ENCODE assay signal across 8 mouse cellular contexts in the genomic region with DNA sequence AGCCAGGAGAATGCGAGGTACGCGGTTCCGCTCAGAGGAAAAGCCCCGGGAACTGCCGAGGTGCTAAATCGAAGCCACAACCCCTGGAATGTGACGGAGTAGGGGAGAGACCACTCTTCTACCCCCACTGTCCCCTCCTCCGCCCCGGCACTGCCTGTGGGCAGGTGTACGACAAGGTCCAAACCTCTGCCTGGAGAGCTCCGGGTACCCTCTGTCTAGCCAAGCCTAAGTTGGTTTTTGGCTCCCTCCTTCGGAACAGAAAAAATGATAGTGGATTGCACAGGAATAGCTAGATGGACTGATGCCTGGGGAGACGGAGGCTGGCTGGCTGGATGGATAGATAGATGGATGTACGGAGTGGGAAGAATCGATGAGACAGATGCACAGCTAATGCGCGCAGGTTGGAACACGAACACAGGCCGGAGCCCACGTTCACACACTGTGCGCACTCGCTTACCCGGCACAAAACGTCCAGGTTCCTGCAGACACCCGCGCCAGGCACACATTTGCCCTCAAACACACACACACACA. TPM values are rescaled to one million over a fixed set of nuclear protein-coding genes. Genes with fewer than 3 reads are reported as not detected.
DNase-seq lines count a peak whose midpoint lies in the region; ATAC-seq and TF ChIP-seq lines count a peak whose summit lies in the region.

No protein-coding gene starts in this region.

- peak; percentile 72 for TF ChIP-seq CTCF in stomach, postnatal 0 days (IDR thresholded peaks at IDR 0.05; ENCODE audit: low read depth)

- H3K27me3 ChIP-seq in heart, embryonic 11.5 days (ENCODE audit: control insufficient read depth, insufficient read depth, low read length) = no peaks in the 10 kb centered on the region; the same call in 1 of the 2 replicates
- peaks cover 10% of the 10 kb centered on the region; the same call in 1 of the 2 replicates for H3K27me3 ChIP-seq in kidney, embryonic 14.5 days (ENCODE audit: control insufficient read depth, insufficient read depth, low read length)
- peaks cover 9% of the 10 kb centered on the region; the same call in 1 of the 2 replicates for H3K27me3 ChIP-seq in limb, embryonic 12.5 days
- H3K27me3 ChIP-seq in midbrain, embryonic 14.5 days (ENCODE audit: control insufficient read depth, insufficient read depth, low read length) = no peaks in the 10 kb centered on the region
- no peaks in the 10 kb centered on the region for H3K27me3 ChIP-seq in stomach, postnatal 0 days (ENCODE audit: control insufficient read depth, insufficient read depth, low read length)

- H3K36me3 ChIP-seq in heart, embryonic 11.5 days (ENCODE audit: control insufficient read depth, insufficient read depth, low read length) = no peaks in the 10 kb centered on the region
- H3K36me3 ChIP-seq in kidney, embryonic 14.5 days (ENCODE audit: control insufficient read depth, insufficient read depth, low read length) = 0 out of 2 replicates have a peak, but pooled peaks cover 3% of the 10 kb centered on the region
- peaks cover 26% of the 10 kb centered on the region for H3K36me3 ChIP-seq in limb, embryonic 12.5 days
- H3K36me3 ChIP-seq in midbrain, embryonic 14.5 days (ENCODE audit: control insufficient read depth, insufficient read depth, low read length) = no peaks in the 10 kb centered on the region; the same call in 1 of the 2 replicates
- no peaks in the 10 kb centered on the region for H3K36me3 ChIP-seq in stomach, postnatal 0 days (ENCODE audit: control insufficient read depth, insufficient read depth, low read length)

- H3K4me2 ChIP-seq in heart, embryonic 11.5 days = peak overlapping the region; percentile 97
- peak overlapping the region; percentile 96 for H3K4me2 ChIP-seq in kidney, embryonic 14.5 days (replicated peaks; ENCODE audit: low read depth, low read length)
- peak overlapping the region; percentile 81 for H3K4me2 ChIP-seq in limb, embryonic 12.5 days
- H3K4me2 ChIP-seq in midbrain, embryonic 14.5 days (ENCODE audit: low read length) = peak overlapping the region; percentile 69
- H3K4me2 ChIP-seq in stomach, postnatal 0 days (replicated peaks; ENCODE audit: low read depth) = peak overlapping the region; percentile 91

- peak overlapping the region; percentile 64 for H3K4me3 ChIP-seq in heart, embryonic 11.5 days (ENCODE audit: low read depth, low read length)
- H3K4me3 ChIP-seq in kidney, embryonic 14.5 days (ENCODE audit: low read length) = peak overlapping the region; percentile 71
- peak overlapping the region; percentile 62 for H3K4me3 ChIP-seq in limb, embryonic 12.5 days (replicated peaks)
- peak overlapping the region; percentile 62 for H3K4me3 ChIP-seq in midbrain, embryonic 14.5 days (replicated peaks; ENCODE audit: low read depth, low read length)
- peak overlapping the region; percentile 59 for H3K4me3 ChIP-seq in stomach, postnatal 0 days (ENCODE audit: low read depth, low read length)

- no peaks in the 10 kb centered on the region for H3K9me3 ChIP-seq in heart, embryonic 11.5 days (replicated peaks; ENCODE audit: control insufficient read depth, low read length)
- no peaks in the 10 kb centered on the region for H3K9me3 ChIP-seq in kidney, embryonic 14.5 days (ENCODE audit: control insufficient read depth, low read length)
- no peaks in the 10 kb centered on the region for H3K9me3 ChIP-seq in limb, embryonic 12.5 days
- no peaks in the 10 kb centered on the region for H3K9me3 ChIP-seq in midbrain, embryonic 14.5 days (ENCODE audit: control insufficient read depth, low read length)
- no peaks in the 10 kb centered on the region for H3K9me3 ChIP-seq in stomach, postnatal 0 days (ENCODE audit: control insufficient read depth, low read length)

- ATAC-seq in heart, embryonic 11.5 days (replicated peaks; ENCODE audit: insufficient number of reproducible peaks, low FRiP score, low TSS enrichment) = no peak
- peak; percentile 2; the same call in 1 of the 2 replicates for ATAC-seq in kidney, embryonic 14.5 days (ENCODE audit: low FRiP score, low TSS enrichment)
- no peak for ATAC-seq in limb, embryonic 12.5 days (ENCODE audit: insufficient number of reproducible peaks, insufficient read depth, low FRiP score, low TSS enrichment, low read depth)
- peak; percentile 38 for ATAC-seq in midbrain, embryonic 14.5 days (ENCODE audit: low FRiP score, low TSS enrichment)
- no peak for ATAC-seq in stomach, postnatal 0 days (ENCODE audit: low FRiP score, low TSS enrichment)

- no peaks in the 10 kb centered on the region for H3K4me1 ChIP-seq in heart, embryonic 11.5 days (ENCODE audit: control insufficient read depth, insufficient read depth, low read length)
- peaks cover 13% of the 10 kb centered on the region; the same call in 1 of the 2 replicates for H3K4me1 ChIP-seq in kidney, embryonic 14.5 days (ENCODE audit: control insufficient read depth, insufficient read depth, low read length)
- H3K4me1 ChIP-seq in limb, embryonic 12.5 days (replicated peaks) = peaks cover 48% of the 10 kb centered on the region
- peaks cover 24% of the 10 kb centered on the region for H3K4me1 ChIP-seq in midbrain, embryonic 14.5 days (ENCODE audit: control insufficient read depth, insufficient read depth, low read length)
- H3K4me1 ChIP-seq in stomach, postnatal 0 days (replicated peaks; ENCODE audit: control insufficient read depth, insufficient read depth) = 0 out of 2 replicates have a peak, but pooled peaks cover 3% of the 10 kb centered on the region

- peak; percentile 86 for DNase-seq in Muller cell, postnatal 12 days (ENCODE audit: inconsistent ontology term)
- DNase-seq in embryo, embryonic 10.5 days (ENCODE audit: low spot score) = peak; percentile 75
- peak; percentile 85 for DNase-seq in midbrain, embryonic 14.5 days
- peak; percentile 47 for DNase-seq in stomach, postnatal 0 days (ENCODE audit: low spot score)
- DNase-seq in spleen, postnatal 36 days (ENCODE audit: low spot score in 2 of 2) = no peak

- peak overlapping the region; percentile 71 for H3K9ac ChIP-seq in heart, embryonic 11.5 days (ENCODE audit: low read depth, low read length)
- peak overlapping the region; percentile 64 for H3K9ac ChIP-seq in kidney, embryonic 14.5 days (ENCODE audit: low read depth, low read length)
- peak overlapping the region; percentile 72 for H3K9ac ChIP-seq in limb, embryonic 12.5 days (replicated peaks)
- peak overlapping the region; percentile 64 for H3K9ac ChIP-seq in midbrain, embryonic 14.5 days (replicated peaks; ENCODE audit: low read length)
- peak overlapping the region; percentile 63 for H3K9ac ChIP-seq in stomach, postnatal 0 days (ENCODE audit: low read length)

- no peak for TF ChIP-seq EP300 in stomach, postnatal 0 days (optimal IDR thresholded peaks at IDR 0.05)

- WGBS in heart, embryonic 11.5 days (ENCODE audit: insufficient replicate concordance) = under 1% methylated on average over 27 of the region's 27 CpGs
- WGBS in kidney, embryonic 14.5 days = under 1% methylated on average over 27 of the region's 27 CpGs
- WGBS in limb, embryonic 12.5 days = under 1% methylated on average over 27 of the region's 27 CpGs
- WGBS in midbrain, embryonic 14.5 days = under 1% methylated on average over 27 of the region's 27 CpGs
- WGBS in stomach, postnatal 0 days = 2% methylated on average over 27 of the region's 27 CpGs

- no peak overlapping the region for H3K27ac ChIP-seq in heart, embryonic 11.5 days (ENCODE audit: low read depth, low read length)
- no peak overlapping the region; the same call in 1 of the 2 replicates for H3K27ac ChIP-seq in kidney, embryonic 14.5 days (ENCODE audit: low read depth, low read length)
- peak overlapping the region; percentile 90 for H3K27ac ChIP-seq in limb, embryonic 12.5 days
- H3K27ac ChIP-seq in midbrain, embryonic 14.5 days (replicated peaks; ENCODE audit: low read depth, low read length) = peak overlapping the region; percentile 88
- no peak overlapping the region; the same call in 1 of the 2 replicates for H3K27ac ChIP-seq in stomach, postnatal 0 days (replicated peaks)

RNA-seq across cellular contexts. Expression of a gene that starts 1.4 kb away (rescaled TPM):
- 7.4 TPM in 2 replicates for polyA plus RNA-seq in heart, embryonic 11.5 days (2014; fragmentation: Nextera tagmentation; extraction: Ambion mirVana)
- 12.1 and 24.0 TPM in 2 replicates for polyA plus RNA-seq in kidney, embryonic 14.5 days (2014; fragmentation: Nextera tagmentation; extraction: Ambion mirVana)
- 57.7 and 58.5 TPM in 2 replicates for polyA plus RNA-seq in limb, embryonic 12.5 days (2016; fragmentation: Nextera tagmentation; extraction: Ambion mirVana)
- polyA plus RNA-seq in midbrain, embryonic 14.5 days (2014; fragmentation: Nextera tagmentation; extraction: Ambion mirVana) = 40.6 and 46.5 TPM in 2 replicates
- 3.8 and 5.4 TPM in 2 replicates for polyA plus RNA-seq in stomach, postnatal 0 days (2015; fragmentation: Nextera tagmentation; extraction: Ambion mirVana)

Comparison
In these comparisons a context has a peak if more than half of its experiments do, and no peak if none do; other contexts are left out.
1. DNase-seq: peak in Muller cell, postnatal 12 days (single experiment), embryo, embryonic 10.5 days (single experiment), midbrain, embryonic 14.5 days (single experiment) and stomach, postnatal 0 days (single experiment); none in spleen, postnatal 36 days (0 of 2).
2. ATAC-seq: peak in kidney, embryonic 14.5 days (single experiment) and midbrain, embryonic 14.5 days (single experiment); none in heart, embryonic 11.5 days (single experiment), limb, embryonic 12.5 days (single experiment) and stomach, postnatal 0 days (single experiment).
3. H3K27ac ChIP-seq: peak in limb, embryonic 12.5 days (single experiment) and midbrain, embryonic 14.5 days (single experiment); none in heart, embryonic 11.5 days (single experiment), kidney, embryonic 14.5 days (single experiment) and stomach, postnatal 0 days (single experiment).
4. Peak in every context shown above with its lines, with median percentiles within 50 percentile points of each other: H3K4me2 ChIP-seq, H3K4me3 ChIP-seq and H3K9ac ChIP-seq.